10 mouse cellular contexts compared by ENCODE assay signal in genomic region chr5:108082380-108082779, GRCm38 (mm10). TPM values are rescaled to one million over a fixed set of nuclear protein-coding genes. Genes with fewer than 3 reads are reported as not detected.
DNase-seq lines count a peak whose midpoint lies in the region; ATAC-seq and TF ChIP-seq lines count a peak whose summit lies in the region.
"Had no signal": no experiment of that assay in that cellular context is flagged by ENCODE, and none has a peak within 500 bp of the region (broad histone marks: within the 10 kb centered on the region; RNA-seq: fewer than 3 reads in every experiment).

No protein-coding gene starts in this region.

- H3K36me3 ChIP-seq in hindbrain, postnatal 0 days (ENCODE audit: insufficient read depth, low read length) = peaks cover 11% of the 10 kb centered on the region
- peaks cover 57% of the 10 kb centered on the region for H3K36me3 ChIP-seq in hindbrain, embryonic 14.5 days (replicated peaks; ENCODE audit: control insufficient read depth, insufficient read depth)

- DNase-seq in hindbrain, postnatal 0 days (ENCODE audit: low spot score) = peak; percentile 42
- no peak for DNase-seq in hindbrain, embryonic 14.5 days (ENCODE audit: low spot score)
- DNase-seq in CD4-positive, CD25-positive, alpha-beta regulatory T cell, adult 2 months (ENCODE audit: low read depth, low spot score) = peak; percentile 58
- DNase-seq in adrenal gland, postnatal 25 days = peak; percentile 16
- DNase-seq in left cerebral cortex, postnatal 14 days (ENCODE audit: low spot score in 2 of 2) = no peak
- no peak for DNase-seq in left cerebral cortex, adult 18-20 months (ENCODE audit: low spot score in 2 of 2)
- no peak for DNase-seq in right cerebral cortex, adult 2 months (ENCODE audit: low spot score in 2 of 2)
- DNase-seq: cerebellum, adult 11 months had no signal

- no peak overlapping the region for H3K4me3 ChIP-seq in hindbrain, postnatal 0 days (ENCODE audit: low read length)
- H3K4me3 ChIP-seq in hindbrain, embryonic 14.5 days (replicated peaks; ENCODE audit: low read length) = no peak overlapping the region

- no peak for ATAC-seq in hindbrain, postnatal 0 days
- no peak for ATAC-seq in hindbrain, embryonic 14.5 days (ENCODE audit: low FRiP score)
- ATAC-seq in megakaryocyte, adult 5-6 weeks (ENCODE audit: poor library complexity, severe bottlenecking) = peak; percentile 51; the same call in 1 of the 2 replicates

- no peak overlapping the region for H3K9ac ChIP-seq in hindbrain, postnatal 0 days (replicated peaks; ENCODE audit: low read length)
- H3K9ac ChIP-seq in hindbrain, embryonic 14.5 days = no peak overlapping the region

- WGBS in hindbrain, postnatal 0 days = 42% methylated on average over 2 of the region's 2 CpGs
- 39% methylated on average over 2 of the region's 2 CpGs for WGBS in hindbrain, embryonic 14.5 days

- peak; percentile 57 for TF ChIP-seq CTCF in hindbrain, postnatal 0 days (IDR thresholded peaks at IDR 0.05; ENCODE audit: low read depth)

- H3K4me1 ChIP-seq in hindbrain, postnatal 0 days (ENCODE audit: insufficient read depth, low read length) = no peaks in the 10 kb centered on the region
- H3K4me1 ChIP-seq in hindbrain, embryonic 14.5 days (replicated peaks; ENCODE audit: control insufficient read depth, insufficient read depth, low read length) = no peaks in the 10 kb centered on the region

- no peak overlapping the region for H3K27ac ChIP-seq in hindbrain, postnatal 0 days
- H3K27ac ChIP-seq in hindbrain, embryonic 14.5 days = no peak overlapping the region
- H3K27ac ChIP-seq: macrophage had no signal

- no peaks in the 10 kb centered on the region for H3K27me3 ChIP-seq in hindbrain, postnatal 0 days (ENCODE audit: insufficient read depth, low read length)
- no peaks in the 10 kb centered on the region for H3K27me3 ChIP-seq in hindbrain, embryonic 14.5 days (ENCODE audit: control insufficient read depth, insufficient read depth, low read length)

- intact Hi-C loops in left cerebral cortex, postnatal 14 days (cut with DNase I) = no loop called here

- H3K4me2 ChIP-seq in hindbrain, postnatal 0 days (ENCODE audit: low read depth, low read length) = no peak overlapping the region
- H3K4me2 ChIP-seq in hindbrain, embryonic 14.5 days (replicated peaks) = no peak overlapping the region

- no peaks in the 10 kb centered on the region for H3K9me3 ChIP-seq in hindbrain, postnatal 0 days (ENCODE audit: low read length)
- H3K9me3 ChIP-seq in hindbrain, embryonic 14.5 days (ENCODE audit: control insufficient read depth, low read length) = no peaks in the 10 kb centered on the region

RNA-seq across cellular contexts. Expression of gene Mtf2, which starts 16.9 kb away (rescaled TPM):
- 36.0 and 41.4 TPM in 2 replicates for total RNA-seq in hindbrain, postnatal 0 days (2014; rRNA removed)
- polyA plus RNA-seq in hindbrain, postnatal 0 days (2015; fragmentation: Nextera tagmentation; extraction: Ambion mirVana) = 48.7 and 55.7 TPM in 2 replicates
- polyA plus RNA-seq in hindbrain, embryonic 14.5 days (2014; fragmentation: Nextera tagmentation; extraction: Ambion mirVana) = 91.9 and 92.1 TPM in 2 replicates
- 29.3 and 35.1 TPM in 2 replicates for total RNA-seq in adrenal gland, postnatal 25 days (2021)
- 32.5 and 36.9 TPM in 2 replicates for total RNA-seq in megakaryocyte, adult 5-6 weeks (2015)
- 33.3 and 46.3 TPM in 2 replicates for total RNA-seq in megakaryocyte, adult 5-6 weeks (2017)
- 10 to 100 TPM; 45.9 to 50.6 TPM for total RNA-seq in left cerebral cortex, postnatal 14 days (2021)
- 10 to 100 TPM; 57.4 to 58.0 TPM for total RNA-seq in left cerebral cortex, adult 18-20 months (2021)

RNA-seq across cellular contexts. Expression of gene Tmed5, which starts 50.0 kb away (rescaled TPM):
- 12.9 and 28.3 TPM in 2 replicates for total RNA-seq in hindbrain, postnatal 0 days (2014; rRNA removed)
- 24.6 and 26.7 TPM in 2 replicates for polyA plus RNA-seq in hindbrain, postnatal 0 days (2015; fragmentation: Nextera tagmentation; extraction: Ambion mirVana)
- 24.8 and 25.4 TPM in 2 replicates for polyA plus RNA-seq in hindbrain, embryonic 14.5 days (2014; fragmentation: Nextera tagmentation; extraction: Ambion mirVana)
- total RNA-seq in adrenal gland, postnatal 25 days (2021) = 38.6 and 40.8 TPM in 2 replicates
- total RNA-seq in megakaryocyte, adult 5-6 weeks (2015) = 80.3 and 94.6 TPM in 2 replicates
- total RNA-seq in megakaryocyte, adult 5-6 weeks (2017) = 85.4 and 86.1 TPM in 2 replicates
- 10 to 100 TPM; 20.2 to 22.1 TPM for total RNA-seq in left cerebral cortex, postnatal 14 days (2021)
- 10 to 100 TPM; 28.6 to 30.3 TPM for total RNA-seq in left cerebral cortex, adult 18-20 months (2021)

RNA-seq across cellular contexts. Expression of gene Ccdc18, which starts 50.3 kb away (rescaled TPM):
- 0.63 and 1.4 TPM in 2 replicates for total RNA-seq in hindbrain, postnatal 0 days (2014; rRNA removed)
- 2.2 and 4.1 TPM in 2 replicates for polyA plus RNA-seq in hindbrain, postnatal 0 days (2015; fragmentation: Nextera tagmentation; extraction: Ambion mirVana)
- polyA plus RNA-seq in hindbrain, embryonic 14.5 days (2014; fragmentation: Nextera tagmentation; extraction: Ambion mirVana) = 1.9 and 2.4 TPM in 2 replicates
- total RNA-seq in adrenal gland, postnatal 25 days (2021) = 1.2 and 2.1 TPM in 2 replicates
- total RNA-seq in megakaryocyte, adult 5-6 weeks (2015) = 7.2 and 7.9 TPM in 2 replicates
- 11.7 and 13.0 TPM in 2 replicates for total RNA-seq in megakaryocyte, adult 5-6 weeks (2017)
- under 1 TPM; 0.61 to 0.90 TPM for total RNA-seq in left cerebral cortex, postnatal 14 days (2021)
- 1 to 10 TPM; 1.4 to 1.6 TPM for total RNA-seq in left cerebral cortex, adult 18-20 months (2021)

Comparison
In these comparisons a context has a peak if more than half of its experiments do, and no peak if none do; other contexts are left out.
1. DNase-seq: peak in hindbrain, postnatal 0 days (single experiment), CD4-positive, CD25-positive, alpha-beta regulatory T cell, adult 2 months (single experiment) and adrenal gland, postnatal 25 days (single experiment); none in hindbrain, embryonic 14.5 days (single experiment), left cerebral cortex, postnatal 14 days (0 of 2), left cerebral cortex, adult 18-20 months (0 of 2) and right cerebral cortex, adult 2 months (0 of 2).